Mouse (Mus musculus) ovary, postnatal 10 days (tissue): Measurements from ENCODE around the gene Rundc3a.
A peak's percentile ranks its signal among the peaks of the same experiment; 100 is the strongest.
"Not testable (repeated sequence)": the region's sequence is repeated elsewhere in the genome, so short reads cannot be mapped to it uniquely, and the experiment has no call there.

Experiments
- DNase-seq: peaks from one replicate; pipeline ENCODE4 v3.0.0; 2022; ENCODE audit warnings: low spot score

The Rundc3a gene

DNA sequence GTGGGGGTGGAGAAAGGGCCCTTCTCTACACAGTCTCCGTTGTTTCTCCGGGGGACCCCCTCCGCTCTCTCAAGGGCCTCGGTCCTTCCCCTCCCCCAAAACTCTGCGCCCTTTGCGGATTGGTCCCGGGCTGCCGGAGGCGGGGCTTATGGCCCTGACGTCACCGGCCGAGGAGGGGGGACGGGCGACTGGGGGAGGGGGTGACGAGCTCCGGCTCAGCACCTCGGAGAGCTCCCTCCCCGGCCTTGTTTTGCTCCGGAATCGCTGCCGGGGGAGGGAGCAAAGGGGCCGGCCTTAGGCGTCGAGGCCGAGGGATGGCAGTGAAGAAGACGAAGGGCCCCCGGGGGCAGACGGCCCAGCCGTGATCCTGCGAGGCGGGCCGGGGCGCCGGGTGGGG is at the start of gene Rundc3a:
TSS of gene Rundc3a (plus strand) at position 166 of the 397 bp plus-strand sequence.
- DNase-seq, result peak; percentile 54

DNA sequence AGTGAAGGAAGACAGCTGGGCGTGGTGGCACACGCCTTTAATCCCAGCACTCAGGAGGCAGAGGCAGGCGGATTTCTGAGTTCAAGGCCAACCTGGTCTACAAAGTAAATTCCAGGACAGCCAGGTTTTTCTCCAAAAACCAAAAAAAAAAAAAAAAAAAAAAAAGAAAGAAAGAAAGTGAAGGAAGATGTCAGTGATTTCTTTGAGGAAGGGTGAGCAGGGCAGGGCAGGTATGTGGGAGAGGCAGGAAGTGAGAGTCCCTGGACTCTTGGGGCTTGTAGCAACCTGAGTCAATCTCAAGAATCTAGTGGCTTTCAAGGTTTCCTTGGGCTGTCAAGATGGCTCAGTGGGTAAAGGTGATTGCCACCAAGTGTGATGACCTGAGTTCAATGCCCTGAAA is 48.7 kb upstream of the Rundc3a start:
- no peak for DNase-seq

GRCm38 (mm10) chr11:102346926-102347325 is 46.3 kb upstream of the Rundc3a start:
- no peak for DNase-seq

DNA sequence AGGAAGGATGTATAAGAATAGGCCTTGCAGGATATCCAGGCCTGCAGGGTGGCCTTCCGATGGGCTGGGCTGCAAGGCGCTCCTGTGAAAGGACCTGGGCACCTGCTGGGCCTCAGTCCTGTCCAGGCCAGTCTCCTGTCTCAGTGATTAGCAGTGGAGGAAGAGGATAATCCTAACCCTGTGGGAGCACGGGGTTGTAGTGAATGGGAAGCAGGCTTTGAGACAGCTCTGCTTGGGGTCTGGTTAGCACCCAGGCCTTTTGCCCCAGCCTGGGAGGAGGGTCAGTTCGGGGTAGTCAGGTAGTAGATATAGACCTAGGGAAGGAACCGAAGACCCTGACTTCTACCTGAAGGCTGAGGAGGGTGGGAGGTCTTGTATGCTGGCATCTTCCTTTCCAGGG is 45.5 kb upstream of the Rundc3a start:
- DNase-seq, result no peak

DNA sequence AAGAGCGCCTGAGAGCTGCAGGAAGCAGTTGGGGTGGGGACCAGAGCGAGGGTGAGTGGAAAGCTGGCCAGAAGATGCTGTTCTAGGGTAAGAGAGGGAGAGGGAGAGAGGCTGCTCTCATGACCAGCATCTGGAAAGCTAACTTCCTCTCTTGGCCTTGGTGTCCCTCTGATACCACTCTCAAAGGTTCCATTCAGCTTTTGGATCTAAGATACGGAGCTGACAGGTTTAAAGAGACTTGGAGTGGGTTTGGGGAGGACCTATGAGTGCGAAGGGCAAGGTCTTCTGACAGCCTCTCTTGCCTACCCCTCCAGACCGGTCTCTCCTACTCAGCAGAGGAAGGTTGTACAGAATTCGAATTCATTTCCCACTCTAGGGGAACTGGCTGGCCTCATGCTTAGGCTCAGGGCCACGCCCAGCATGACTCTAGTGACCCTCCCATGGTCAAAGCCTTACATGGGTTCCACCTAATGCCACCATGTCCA is 45.1 kb upstream of the Rundc3a start:
- DNase-seq, result no peak

GRCm38 (mm10) chr11:102348771-102349170 is 44.4 kb upstream of the Rundc3a start:
- no peak for DNase-seq

DNA sequence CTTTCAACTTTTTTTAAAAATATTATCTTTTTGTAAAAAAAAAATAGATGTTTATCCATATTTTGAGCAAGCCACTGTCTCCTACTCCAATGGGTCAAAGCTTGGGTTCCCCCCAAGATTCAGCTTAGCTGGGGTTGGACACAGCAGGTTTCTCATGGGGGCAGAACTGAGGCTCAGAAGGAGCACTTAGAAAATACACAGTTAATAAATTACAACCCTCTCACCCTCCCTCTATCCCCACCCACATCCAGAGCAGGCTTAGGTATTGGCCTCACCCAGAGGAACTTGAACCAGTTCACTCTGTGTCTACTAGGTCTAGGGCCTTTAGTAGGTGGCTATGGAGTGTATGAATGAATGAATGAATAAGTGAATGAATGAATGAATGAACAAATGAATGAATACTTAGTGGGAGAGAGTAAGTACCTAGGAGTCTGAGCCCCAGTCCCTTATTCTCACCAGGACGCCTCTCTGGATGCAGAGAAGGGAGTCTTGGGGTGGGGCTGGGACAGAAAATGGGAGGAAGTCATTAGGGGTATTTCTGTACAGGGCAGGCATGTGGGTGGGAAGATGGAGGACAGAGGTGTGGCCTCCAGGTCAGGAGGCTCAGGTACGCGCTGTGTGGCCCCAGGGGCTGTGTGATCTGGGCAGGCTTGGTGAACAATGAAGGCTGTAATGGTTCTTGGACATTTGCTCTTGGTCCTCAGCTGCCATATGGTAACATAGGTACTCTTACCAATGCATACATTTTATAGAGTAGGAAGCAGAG is 43.8 kb upstream of the Rundc3a start:
- no peak for DNase-seq

GRCm38 (mm10) chr11:102350416-102350815 is 42.8 kb upstream of the Rundc3a start:
- DNase-seq, result no peak

- no peak for DNase-seq
Measured at GRCm38 (mm10) chr11:102350981-102351523, 42.2 kb upstream of the Rundc3a start.

DNA sequence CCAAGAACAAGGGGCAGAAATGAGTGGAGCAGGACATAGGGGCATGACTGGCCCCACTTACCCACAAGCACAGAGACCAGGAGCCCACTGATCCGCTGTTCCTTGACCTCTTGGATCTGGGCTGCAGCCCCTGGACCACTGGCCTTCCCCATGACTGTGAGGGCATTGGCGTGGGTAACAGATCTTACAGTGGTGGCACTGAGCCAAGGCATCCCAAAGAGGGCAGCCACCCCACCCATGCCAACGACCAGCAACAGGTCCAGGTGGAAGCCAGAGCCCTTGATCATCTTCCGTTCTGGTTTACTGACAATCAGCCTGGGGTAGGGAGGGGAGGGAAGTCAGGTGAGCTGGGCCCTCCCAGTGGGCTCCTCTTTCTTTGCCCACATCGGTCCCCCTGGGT is 40.8 kb upstream of the Rundc3a start:
- DNase-seq, result no peak

DNA sequence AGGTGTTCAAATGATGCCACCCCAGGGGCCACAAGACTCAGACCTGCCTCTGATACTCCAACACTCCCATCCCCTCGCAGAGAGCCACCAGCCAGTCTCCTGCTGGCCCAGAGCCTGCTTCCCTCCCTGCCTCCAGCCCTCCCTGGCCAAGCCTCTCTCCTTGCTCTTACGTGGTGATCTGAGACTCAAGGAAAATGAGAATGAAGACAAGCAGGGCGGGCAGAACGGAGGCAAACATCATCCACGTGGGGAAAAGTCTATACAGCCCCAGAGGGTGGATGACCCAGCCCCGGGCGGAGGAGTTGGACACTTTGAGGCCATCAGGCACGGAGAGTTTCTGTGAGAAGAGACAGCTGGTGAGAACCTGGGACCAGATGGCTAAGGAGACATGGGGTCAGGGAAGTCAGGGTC is 40.2 kb upstream of the Rundc3a start:
- no peak for DNase-seq

GRCm38 (mm10) chr11:102355501-102355900 is 37.7 kb upstream of the Rundc3a start:
- no peak for DNase-seq

- no peak for DNase-seq
Measured at GRCm38 (mm10) chr11:102356190-102356589, 37.0 kb upstream of the Rundc3a start.

DNA sequence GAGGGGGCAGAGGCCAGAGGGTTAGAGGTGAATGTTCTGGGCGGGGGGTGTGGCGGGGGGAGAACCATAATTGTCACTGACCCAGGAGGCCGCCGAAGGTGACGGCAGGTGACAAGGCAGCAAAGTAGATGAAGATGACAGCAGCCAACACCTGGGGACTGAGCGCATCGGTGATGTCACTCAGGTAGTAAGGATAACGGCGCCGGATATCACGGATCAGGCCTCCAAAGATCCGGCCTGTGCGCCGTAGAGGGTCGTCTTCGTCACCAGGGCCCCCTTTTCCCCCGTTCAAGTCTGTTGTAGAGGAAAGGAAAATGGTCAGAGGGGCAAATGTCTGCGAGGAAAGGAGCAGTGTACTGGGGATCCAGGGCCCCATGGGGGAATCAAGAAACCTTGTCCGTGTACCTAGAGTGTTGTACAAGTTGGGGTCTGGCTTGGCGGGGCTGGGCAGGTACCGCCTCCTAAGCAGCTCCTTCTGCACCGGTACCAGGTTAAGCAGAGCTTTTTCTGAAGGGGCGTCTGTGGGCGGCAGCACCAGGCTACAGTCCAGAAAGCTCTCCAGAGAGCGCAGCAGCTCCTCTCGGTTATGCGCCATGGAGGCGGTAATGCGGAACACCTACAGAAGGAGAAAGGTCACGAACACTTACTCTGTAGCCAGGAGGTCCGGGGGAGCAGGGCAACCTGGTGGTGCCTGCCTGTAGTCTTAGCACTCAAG is 36.4 kb upstream of the Rundc3a start:
- DNase-seq, result no peak

- DNase-seq, result no peak
Measured at GRCm38 (mm10) chr11:102358365-102358764, 34.8 kb upstream of the Rundc3a start.

DNA sequence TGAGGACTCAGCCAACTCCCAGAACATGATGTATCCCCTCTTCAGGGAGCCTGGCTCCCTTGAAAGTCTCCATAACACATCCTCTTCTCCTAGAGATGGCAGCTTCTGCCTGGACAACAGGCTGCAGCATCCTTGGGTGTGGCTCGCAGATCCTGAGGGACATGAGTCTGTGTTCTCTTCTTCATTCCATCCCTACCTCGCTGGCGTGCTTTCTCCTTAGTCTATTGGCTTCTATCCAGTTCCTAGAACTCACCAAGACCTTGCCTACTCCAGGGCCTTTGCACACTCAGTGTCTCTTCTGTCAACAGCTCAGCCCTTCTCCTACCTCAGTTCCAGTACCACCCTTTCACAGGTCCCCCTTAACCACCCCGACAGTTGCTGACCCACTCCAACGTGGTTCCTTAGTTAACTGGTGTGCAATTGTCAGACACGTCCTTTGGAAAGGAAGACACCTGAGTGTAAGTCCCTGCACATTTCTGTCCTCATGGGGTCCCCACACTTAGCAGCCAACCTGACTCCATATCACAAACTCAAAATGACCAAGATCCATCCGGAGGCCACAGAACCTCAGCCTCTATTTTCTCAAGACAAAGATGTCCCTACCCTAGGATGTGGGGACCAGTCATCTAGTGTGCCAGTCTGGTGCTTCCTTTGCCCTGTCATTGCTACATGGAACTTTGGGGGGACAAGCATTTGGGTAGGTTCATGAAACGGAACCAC is 31.3 kb upstream of the Rundc3a start:
- no peak for DNase-seq

- DNase-seq, result no peak
Measured at GRCm38 (mm10) chr11:102363623-102364022, 29.6 kb upstream of the Rundc3a start.

DNA sequence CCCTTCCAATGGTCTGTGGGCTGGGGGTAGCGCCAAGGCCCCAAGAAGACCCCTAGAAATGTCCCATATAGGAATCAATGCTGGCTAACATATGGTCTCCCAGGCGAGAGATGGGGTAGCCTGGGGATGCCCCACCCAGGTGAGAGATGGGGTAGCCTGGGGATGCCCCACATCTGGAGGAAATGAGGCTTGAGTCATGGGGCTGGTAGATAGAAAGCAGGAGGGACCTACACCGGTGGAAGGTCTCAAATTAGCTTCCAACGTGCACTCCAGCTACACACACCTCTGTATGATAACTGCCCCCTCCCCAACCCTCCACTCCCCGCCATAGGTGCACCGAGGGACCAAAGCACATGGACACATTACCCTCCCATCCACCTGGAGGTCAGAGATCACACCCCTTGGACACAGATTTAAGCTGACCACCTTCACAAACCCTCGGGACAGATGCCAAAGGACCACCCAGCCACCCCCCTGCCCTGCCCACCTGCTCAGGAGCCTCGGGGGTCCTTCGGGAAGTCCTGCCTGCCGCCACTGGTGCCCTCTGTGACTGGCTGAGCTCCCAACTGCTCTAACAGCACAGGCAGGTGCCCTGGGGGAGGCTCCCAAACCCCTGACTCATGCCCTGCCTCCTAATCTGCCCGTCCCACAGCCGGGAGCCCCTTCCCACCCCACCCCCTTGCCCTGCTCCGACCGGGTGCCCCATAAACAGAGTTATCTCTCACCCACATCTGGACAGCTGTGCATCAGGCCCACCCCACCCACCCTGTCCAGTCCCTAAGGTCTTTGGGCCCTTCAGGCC is 28.4 kb upstream of the Rundc3a start:
- no peak for DNase-seq

DNA sequence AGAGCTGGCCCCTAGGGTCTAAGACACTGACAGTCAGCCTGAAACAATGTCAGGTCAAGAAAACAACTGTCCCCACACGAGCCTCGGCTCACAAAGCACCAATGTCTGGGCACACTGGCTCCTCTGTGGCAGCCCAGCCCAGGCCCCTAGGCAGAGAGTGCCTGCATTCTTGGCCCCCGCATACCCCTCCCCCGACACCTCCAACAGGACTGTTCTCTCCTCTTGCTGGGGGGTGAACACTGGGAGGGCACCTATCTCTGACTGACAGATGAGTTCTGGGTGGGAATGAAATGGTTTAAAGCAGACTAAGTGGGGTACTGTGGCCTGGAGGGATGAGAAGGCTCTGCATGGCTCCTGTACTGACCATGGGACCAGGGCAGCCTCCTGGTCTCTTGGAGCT is 27.5 kb upstream of the Rundc3a start:
- DNase-seq, result no peak

GRCm38 (mm10) chr11:102366103-102366502 is 27.1 kb upstream of the Rundc3a start, which contains the start of gene Slc4a1:
Slc4a1 (minus strand) TSS chr11:102366203.
- not testable (repeated sequence) for DNase-seq

GRCm38 (mm10) chr11:102367504-102368280 is 25.5 kb upstream of the Rundc3a start:
- DNase-seq, result no peak
